ENCODE assay signal across 11 mouse cellular contexts in the genomic region with DNA sequence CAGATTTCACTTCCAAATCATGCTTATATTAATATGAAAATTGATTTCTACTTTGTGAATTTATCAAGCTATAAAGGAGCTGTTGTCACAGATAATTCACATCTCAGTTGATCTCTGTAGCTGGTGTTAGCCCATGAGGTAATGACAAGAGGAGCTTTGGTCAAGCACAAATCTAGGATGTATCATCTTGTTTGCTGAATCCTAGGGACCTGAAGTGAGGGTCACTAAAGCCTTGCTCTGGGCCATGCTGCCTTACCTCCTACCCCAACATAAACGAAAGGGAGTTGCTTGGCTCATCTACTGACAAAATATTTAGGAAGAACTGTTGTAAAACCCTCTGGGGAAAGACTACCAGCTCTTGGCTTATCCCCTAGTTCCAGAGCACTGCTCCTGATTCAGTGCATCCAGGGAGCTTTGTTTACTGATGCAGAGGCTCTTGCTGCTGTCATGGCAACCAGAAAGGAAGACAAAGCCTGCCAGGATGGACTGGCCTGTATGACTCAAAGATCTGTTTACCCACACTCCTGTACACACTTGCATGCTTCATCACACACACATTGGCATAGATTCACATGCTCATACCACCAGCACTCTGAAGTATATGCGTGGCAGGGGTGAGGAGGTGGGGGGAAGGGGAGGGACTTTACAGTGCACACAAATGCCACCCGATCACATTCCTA.
DNase-seq lines count a peak whose midpoint lies in the region; ATAC-seq and TF ChIP-seq lines count a peak whose summit lies in the region.
"Had no signal": no experiment of that assay in that cellular context is flagged by ENCODE, and none has a peak within 500 bp of the region (broad histone marks: within the 10 kb centered on the region; RNA-seq: fewer than 3 reads in every experiment).

No protein-coding gene starts in this region.

- TF ChIP-seq CTCF in left cerebral cortex, adult 2 months (IDR thresholded peaks at IDR 0.05): no peak
- no peak for TF ChIP-seq CTCF in liver, postnatal 0 days (IDR thresholded peaks at IDR 0.05; ENCODE audit: low read depth)

- H3K4me3 ChIP-seq in left cerebral cortex, adult 2 months: no peak overlapping the region
- H3K4me3 ChIP-seq in liver, postnatal 0 days (ENCODE audit: low read depth, low read length): no peak overlapping the region
- H3K4me3 ChIP-seq: embryonic facial prominence, embryonic 15.5 days had no signal

- no peak overlapping the region for H3K4me2 ChIP-seq in liver, postnatal 0 days (ENCODE audit: low read depth, low read length)
- H3K4me2 ChIP-seq: embryonic facial prominence, embryonic 15.5 days; lung, embryonic 14.5 days had no signal

- intact Hi-C loops in left cerebral cortex, adult 2 months (cut with DNase I): no loop called here

- H3K36me3 ChIP-seq in liver, postnatal 0 days (replicated peaks; ENCODE audit: insufficient read depth, low read length): no peaks in the 10 kb centered on the region
- H3K36me3 ChIP-seq: embryonic facial prominence, embryonic 15.5 days had no signal

- no peak overlapping the region for H3K9ac ChIP-seq in liver, postnatal 0 days (replicated peaks)
- H3K9ac ChIP-seq: embryonic facial prominence, embryonic 15.5 days; lung, embryonic 14.5 days had no signal

- peak overlapping the region; percentile 34 for H3K27ac ChIP-seq in left cerebral cortex, adult 2 months
- no peak overlapping the region for H3K27ac ChIP-seq in liver, postnatal 0 days (ENCODE audit: low read depth)
- H3K27ac ChIP-seq: embryonic facial prominence, embryonic 15.5 days had no signal

- no peaks in the 10 kb centered on the region for H3K9me3 ChIP-seq in liver, postnatal 0 days (ENCODE audit: low read length)
- H3K9me3 ChIP-seq: embryonic facial prominence, embryonic 15.5 days had no signal

- ATAC-seq in liver, postnatal 0 days: no peak
- ATAC-seq in CD4-positive, CD25-positive, alpha-beta regulatory T cell, adult 4 months: no peak
- ATAC-seq in erythroblast, adult 5-6 weeks (replicated peaks; ENCODE audit: low FRiP score, poor library complexity, severe bottlenecking): no peak
- ATAC-seq: intestine, postnatal 0 days had no signal

- WGBS in liver, postnatal 0 days (ENCODE audit: insufficient replicate concordance): 46% methylated on average over 3 of the region's 3 CpGs

- H3K27me3 ChIP-seq in liver, postnatal 0 days (ENCODE audit: insufficient read depth, low read length): no peaks in the 10 kb centered on the region
- H3K27me3 ChIP-seq: embryonic facial prominence, embryonic 15.5 days had no signal

- no peak for TF ChIP-seq EP300 in liver, postnatal 0 days (IDR thresholded peaks at IDR 0.05; ENCODE audit: low read depth)

- H3K4me1 ChIP-seq in liver, postnatal 0 days (ENCODE audit: insufficient read depth): no peaks in the 10 kb centered on the region

- DNase-seq in cerebellum, postnatal 14 days: peak; percentile 44 to 58
- peak; percentile 29 to 32 for DNase-seq in frontal cortex, postnatal 10 days (ENCODE audit: low spot score in 2 of 2)
- peak; percentile 39 to 44 for DNase-seq in left cerebral cortex, adult 2 months (ENCODE audit: extremely low spot score in 1 of 2, low spot score in 2 of 2)
- DNase-seq in retina, postnatal 1 day: peak; percentile 89
- no peak for DNase-seq in liver, postnatal 0 days
- no peak for DNase-seq in testis, postnatal 10 days (ENCODE audit: low spot score)
- DNase-seq: lung, embryonic 14.5 days had no signal

Comparison
In these comparisons a context has a peak if more than half of its experiments do, and no peak if none do; other contexts are left out.
1. DNase-seq: peak in cerebellum, postnatal 14 days (2 of 2), frontal cortex, postnatal 10 days (2 of 2), left cerebral cortex, adult 2 months (2 of 2) and retina, postnatal 1 day (single experiment); none in liver, postnatal 0 days (single experiment) and testis, postnatal 10 days (single experiment).